Mouse (Mus musculus): ENCODE data around the gene Negr1.

Negr1 gene

GRCm38 (mm10) chr3:156796061-156796691 lies 234.6 kb downstream of the Negr1 start:
- in situ Hi-C loops (cut with MseI, MboI), result no loop called here

GRCm38 (mm10) chr3:156799228-156799627 lies 237.6 kb downstream of the Negr1 start:
- in situ Hi-C loops (cut with MseI, MboI), result no loop called here

- in situ Hi-C loops (cut with MseI, MboI), result no loop called here
These were observed 248.2 kb downstream of the Negr1 start for GRCm38 (mm10) chr3:156809836-156810235.

- in situ Hi-C loops (cut with MseI, MboI), result no loop called here
These were observed 255.3 kb downstream of the Negr1 start for GRCm38 (mm10) chr3:156816938-156817337.

- in situ Hi-C loops (cut with MseI, MboI), result no loop called here
These were observed 255.9 kb downstream of the Negr1 start for GRCm38 (mm10) chr3:156817452-156817851.

GRCm38 (mm10) chr3:156823039-156823438 lies 261.4 kb downstream of the Negr1 start:
- in situ Hi-C loops (cut with MseI, MboI), result no loop called here

- in situ Hi-C loops (cut with MseI, MboI), result no loop called here
These were observed 272.3 kb downstream of the Negr1 start for GRCm38 (mm10) chr3:156833920-156834319.

GRCm38 (mm10) chr3:156838550-156838949 lies 277.0 kb downstream of the Negr1 start:
- in situ Hi-C loops (cut with MseI, MboI), result no loop called here

- in situ Hi-C loops (cut with MseI, MboI), result no loop called here
These were observed 286.8 kb downstream of the Negr1 start for GRCm38 (mm10) chr3:156848385-156848784.

- in situ Hi-C loops (cut with MseI, MboI), result loop anchor here in 1 of 2 experiments (25.0 kb wide), 1 partner anchor 660 kb away; no protein-coding TSS in a partner anchor
These were observed 290.3 kb downstream of the Negr1 start for GRCm38 (mm10) chr3:156851921-156852320.

- in situ Hi-C loops (cut with MseI, MboI), result loop anchor here in 1 of 2 experiments (25.0 kb wide), 1 partner anchor 642 kb away; no protein-coding TSS in a partner anchor
These were observed 308.8 kb downstream of the Negr1 start for GRCm38 (mm10) chr3:156870239-156870921.

GRCm38 (mm10) chr3:156870922-156871257 lies 309.3 kb downstream of the Negr1 start:
- in situ Hi-C loops (cut with MseI, MboI), result loop anchor here in 1 of 2 experiments (25.0 kb wide), 1 partner anchor 641 kb away; no protein-coding TSS in a partner anchor

- in situ Hi-C loops (cut with MseI, MboI), result loop anchor here in 1 of 2 experiments (25.0 kb wide), 1 partner anchor 641 kb away; no protein-coding TSS in a partner anchor
These were observed 310.1 kb downstream of the Negr1 start for GRCm38 (mm10) chr3:156871641-156872196.

- in situ Hi-C loops (cut with MseI, MboI), result no loop called here
These were observed 315.0 kb downstream of the Negr1 start for GRCm38 (mm10) chr3:156876551-156876950.

GRCm38 (mm10) chr3:156882129-156882528 lies 320.5 kb downstream of the Negr1 start:
- in situ Hi-C loops (cut with MseI, MboI), result no loop called here

GRCm38 (mm10) chr3:156883873-156884272 lies 322.3 kb downstream of the Negr1 start:
- in situ Hi-C loops (cut with MseI, MboI), result no loop called here

GRCm38 (mm10) chr3:156885689-156886088 lies 324.1 kb downstream of the Negr1 start:
- in situ Hi-C loops (cut with MseI, MboI), result no loop called here

- in situ Hi-C loops (cut with MseI, MboI), result no loop called here
These were observed 325.3 kb downstream of the Negr1 start for GRCm38 (mm10) chr3:156886915-156887314.

- in situ Hi-C loops (cut with MseI, MboI), result no loop called here
These were observed 329.4 kb downstream of the Negr1 start for GRCm38 (mm10) chr3:156890986-156891385.

- in situ Hi-C loops (cut with MseI, MboI), result no loop called here
These were observed 333.7 kb downstream of the Negr1 start for GRCm38 (mm10) chr3:156895322-156895721.

GRCm38 (mm10) chr3:156896106-156896505 lies 334.5 kb downstream of the Negr1 start:
- in situ Hi-C loops (cut with MseI, MboI), result no loop called here

- in situ Hi-C loops (cut with MseI, MboI), result no loop called here
These were observed 335.0 kb downstream of the Negr1 start for GRCm38 (mm10) chr3:156896552-156896951.

GRCm38 (mm10) chr3:156901140-156901539 lies 339.5 kb downstream of the Negr1 start:
- in situ Hi-C loops (cut with MseI, MboI), result no loop called here

Data from mouse trophoblast stem cell (cell line).